Mouse (Mus musculus) myocyte (in vitro differentiated cells): ENCODE measurements at regions not wholly inside any gene's neighbourhood (a gene's known extent, or its start where the extent isn't known, plus 50 kb on each side); places are given as distances from the start of the nearest gene placed in this dataset.

Source experiments
- CEBPB ChIP-seq: IDR thresholded peaks from 2 replicates; pipeline ENCODE4 v1.6.1; 2011; ENCODE audit warnings: mild to moderate bottlenecking, moderate library complexity; ENCODE audit not compliant: poor library complexity, insufficient read depth, severe bottlenecking
- USF1 ChIP-seq: IDR thresholded peaks from one replicate; pipeline ENCODE4 v1.6.1; 2011; ENCODE audit warnings: low read depth, mild to moderate bottlenecking, control low read depth, moderate library complexity

DNA sequence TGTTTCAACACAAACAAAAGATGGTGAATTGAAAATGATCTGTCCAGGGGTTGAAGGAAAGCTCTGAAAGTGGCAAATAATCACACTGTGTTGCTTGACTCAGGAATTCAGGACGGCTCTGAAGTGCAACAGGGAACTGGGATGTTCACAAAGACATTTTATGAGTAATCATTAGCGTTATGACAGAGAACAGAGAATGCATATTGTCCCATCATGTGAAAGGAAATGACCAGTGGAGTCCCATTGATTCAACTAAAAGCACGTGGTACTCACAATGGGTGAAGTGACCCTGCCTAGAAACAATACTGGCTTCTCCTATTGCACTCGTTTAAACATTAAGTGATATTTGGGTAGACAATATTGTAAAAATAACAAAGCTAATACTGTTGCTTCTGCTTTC lies 466.1 kb downstream of the Hsfy2 start:
- TF ChIP-seq USF1 (no peak), CEBPB (no peak)
